9 mouse cellular contexts compared by ENCODE assay signal in genomic region chr3:37978481-37978880, GRCm38 (mm10).
DNase-seq lines count a peak whose midpoint lies in the region; ATAC-seq lines count a peak whose summit lies in the region.
"Had no signal": no experiment of that assay in that cellular context is flagged by ENCODE, and none has a peak within 500 bp of the region (broad histone marks: within the 10 kb centered on the region; RNA-seq: fewer than 3 reads in every experiment).

No protein-coding gene starts in this region.

- 43% methylated on average over 6 of the region's 6 CpGs for WGBS in forebrain, embryonic 12.5 days

- DNase-seq in layer of hippocampus, adult 11-12 months (ENCODE audit: low spot score), result peak; percentile 58
- DNase-seq in layer of hippocampus, adult 9-10 months (ENCODE audit: low spot score), result no peak
- peak; percentile 92 for DNase-seq in brain, adult 2 months (ENCODE audit: low read depth, low spot score)
- peak; percentile 84 to 90 for DNase-seq in frontal cortex, adult 2 months (ENCODE audit: extremely low spot score in 1 of 2, low spot score in 1 of 2)
- DNase-seq in liver, result peak; percentile 41
- DNase-seq in right cerebral cortex, postnatal 36 days (ENCODE audit: low spot score in 2 of 2), result peak; percentile 88

- H3K4me2 ChIP-seq in forebrain, embryonic 12.5 days, result no peak overlapping the region
- H3K4me2 ChIP-seq: midbrain, embryonic 12.5 days had no signal

- no peaks in the 10 kb centered on the region for H3K36me3 ChIP-seq in forebrain, embryonic 12.5 days (replicated peaks)
- H3K36me3 ChIP-seq: midbrain, embryonic 12.5 days had no signal

- H3K9me3 ChIP-seq in forebrain, embryonic 12.5 days, result no peaks in the 10 kb centered on the region
- H3K9me3 ChIP-seq: midbrain, embryonic 12.5 days had no signal

- no peak overlapping the region for H3K9ac ChIP-seq in forebrain, embryonic 12.5 days
- H3K9ac ChIP-seq: midbrain, embryonic 12.5 days had no signal

- H3K27ac ChIP-seq in forebrain, embryonic 12.5 days, result no peak overlapping the region
- H3K27ac ChIP-seq: midbrain, embryonic 12.5 days had no signal

- H3K27me3 ChIP-seq in forebrain, embryonic 12.5 days, result peaks cover 3% of the 10 kb centered on the region; the same call in 1 of the 2 replicates

- H3K4me1 ChIP-seq in forebrain, embryonic 12.5 days, result peaks cover 18% of the 10 kb centered on the region; the same call in 1 of the 2 replicates

- ATAC-seq in inflammation-experienced regulatory T-cells, adult 6 months, result peak; percentile 74
- no peak for ATAC-seq in forebrain, embryonic 12.5 days (ENCODE audit: low FRiP score)

- no peak overlapping the region for H3K4me3 ChIP-seq in forebrain, embryonic 12.5 days (replicated peaks)
- H3K4me3 ChIP-seq: midbrain, embryonic 12.5 days had no signal
